8 mouse cellular contexts compared by ENCODE assay signal in the genomic region with DNA sequence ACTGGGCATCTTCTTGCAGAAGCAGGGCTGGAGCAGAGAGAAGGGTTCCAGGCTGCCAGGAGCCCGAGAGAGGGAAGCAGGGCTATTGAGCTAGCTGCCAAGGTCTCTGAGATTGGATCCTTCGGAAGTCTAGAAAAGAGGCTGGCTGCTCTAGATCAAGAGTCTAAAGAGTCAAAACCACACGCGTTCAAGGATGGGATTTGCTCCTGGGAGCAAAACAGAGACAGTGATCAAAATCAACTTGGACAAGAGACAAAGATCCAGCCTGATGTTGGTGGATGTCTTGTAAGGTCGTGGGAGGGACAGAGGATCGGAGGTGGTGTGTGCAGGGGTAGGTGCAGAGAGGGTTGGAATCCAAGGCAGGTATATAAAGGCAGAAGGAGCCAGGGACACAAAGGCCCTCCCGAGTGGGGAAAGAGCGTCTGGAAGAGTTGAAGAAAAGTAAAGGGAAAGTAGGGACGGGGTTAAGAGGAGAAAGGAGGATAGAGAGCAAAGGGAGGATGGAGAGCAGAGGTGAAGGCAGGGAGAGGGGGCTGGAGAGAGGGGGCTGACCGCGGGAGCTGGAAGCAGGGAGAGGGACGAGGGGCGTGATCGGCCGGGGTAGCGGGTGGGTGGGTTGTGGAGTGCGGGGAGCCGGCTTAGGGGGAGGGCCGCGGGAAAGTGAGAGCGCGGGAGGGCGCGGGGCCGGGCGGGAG. TPM values are rescaled to one million over a fixed set of nuclear protein-coding genes. Genes with fewer than 3 reads are reported as not detected.
DNase-seq lines count a peak whose midpoint lies in the region; ATAC-seq and TF ChIP-seq lines count a peak whose summit lies in the region.

No protein-coding gene starts in this region.

- whole genome bisulfite sequencing in lung, adult 2 months: 11% methylated on average over 25 of the region's 26 CpGs
- 10% methylated on average over 16 of the region's 26 CpGs for whole genome bisulfite sequencing in embryonic facial prominence, embryonic 11.5 days
- WGBS in intestine, embryonic 16.5 days: 16% methylated on average over 14 of the region's 26 CpGs
- WGBS in olfactory bulb, adult 2 months: 15% methylated on average over 24 of the region's 26 CpGs

- peak; percentile 35; the same call in 1 of the 2 replicates for ATAC-seq in embryonic facial prominence, embryonic 11.5 days (replicated peaks; ENCODE audit: insufficient number of reproducible peaks, low FRiP score, low TSS enrichment, low read depth)
- ATAC-seq in intestine, embryonic 16.5 days: peak; percentile 33

- peak overlapping the region; percentile 100 for H3K4me2 ChIP-seq in embryonic facial prominence, embryonic 11.5 days (ENCODE audit: low read depth, low read length)
- peak overlapping the region; percentile 99 for H3K4me2 ChIP-seq in intestine, embryonic 16.5 days (ENCODE audit: low read depth, low read length)

- peak overlapping the region; percentile 69 for H3K9ac ChIP-seq in embryonic facial prominence, embryonic 11.5 days (replicated peaks; ENCODE audit: low read length)
- peak overlapping the region; percentile 71 for H3K9ac ChIP-seq in intestine, embryonic 16.5 days (ENCODE audit: low read depth, low read length)

- H3K27me3 ChIP-seq in embryonic facial prominence, embryonic 11.5 days (ENCODE audit: control insufficient read depth, insufficient read depth, low read length): peaks cover 14% of the 10 kb centered on the region
- H3K27me3 ChIP-seq in intestine, embryonic 16.5 days (replicated peaks; ENCODE audit: control insufficient read depth, insufficient read depth, low read length): peaks cover 15% of the 10 kb centered on the region

- H3K9me3 ChIP-seq in embryonic facial prominence, embryonic 11.5 days (replicated peaks; ENCODE audit: control insufficient read depth, low read length): no peaks in the 10 kb centered on the region
- no peaks in the 10 kb centered on the region for H3K9me3 ChIP-seq in intestine, embryonic 16.5 days (ENCODE audit: control insufficient read depth, low read length)

- H3K36me3 ChIP-seq in embryonic facial prominence, embryonic 11.5 days (replicated peaks; ENCODE audit: control insufficient read depth, insufficient read depth, low read depth, low read length): no peaks in the 10 kb centered on the region
- H3K36me3 ChIP-seq in intestine, embryonic 16.5 days (ENCODE audit: control insufficient read depth, insufficient read depth, low read length): no peaks in the 10 kb centered on the region

- TF ChIP-seq CTCF in lung, adult 2 months (IDR thresholded peaks at IDR 0.05; ENCODE audit: insufficient read depth, low read length): no peak
- TF ChIP-seq CTCF in olfactory bulb, adult 2 months (IDR thresholded peaks at IDR 0.05; ENCODE audit: insufficient read depth, low read depth, low read length): no peak

- no peaks in the 10 kb centered on the region for H3K4me1 ChIP-seq in lung, adult 2 months (ENCODE audit: control insufficient read depth, insufficient read depth, low read length)
- no peaks in the 10 kb centered on the region for H3K4me1 ChIP-seq in embryonic facial prominence, embryonic 11.5 days (ENCODE audit: control insufficient read depth, insufficient read depth, low read length)
- H3K4me1 ChIP-seq in intestine, embryonic 16.5 days (ENCODE audit: control insufficient read depth, insufficient read depth, low read length): no peaks in the 10 kb centered on the region
- H3K4me1 ChIP-seq in olfactory bulb, adult 2 months (ENCODE audit: control insufficient read depth, insufficient read depth, low read length): no peaks in the 10 kb centered on the region

- no peak for TF ChIP-seq POLR2A in lung, adult 2 months (IDR thresholded peaks at IDR 0.05; ENCODE audit: borderline replicate concordance, extremely low read depth, low read depth, low read length)
- no peak for TF ChIP-seq POLR2A in olfactory bulb, adult 2 months (IDR thresholded peaks at IDR 0.05; ENCODE audit: insufficient read depth, low read depth, low read length)

- no peak for DNase-seq in lung, adult 2 months
- no peak for DNase-seq in lung, postnatal 36 days
- DNase-seq in embryonic facial prominence, embryonic 11.5 days (ENCODE audit: low spot score): no peak
- DNase-seq in right cerebral cortex, postnatal 4 days: no peak
- no peak for DNase-seq in thymus, postnatal 14 days
- no peak for DNase-seq in urinary bladder, postnatal 25 days (ENCODE audit: low spot score)

- peak overlapping the region; percentile 26 for H3K4me3 ChIP-seq in lung, adult 2 months (replicated peaks; ENCODE audit: extremely low read depth, low read depth, low read length)
- peak overlapping the region; percentile 72 for H3K4me3 ChIP-seq in embryonic facial prominence, embryonic 11.5 days (ENCODE audit: low read depth, low read length)
- H3K4me3 ChIP-seq in intestine, embryonic 16.5 days (ENCODE audit: low read length): peak overlapping the region; percentile 71
- H3K4me3 ChIP-seq in olfactory bulb, adult 2 months (ENCODE audit: insufficient read depth, low read depth, low read length): peak overlapping the region; percentile 83

- H3K27ac ChIP-seq in embryonic facial prominence, embryonic 11.5 days (replicated peaks; ENCODE audit: low read depth, low read length): no peak overlapping the region
- no peak overlapping the region for H3K27ac ChIP-seq in intestine, embryonic 16.5 days (ENCODE audit: low read length)
- no peak overlapping the region for H3K27ac ChIP-seq in olfactory bulb, adult 2 months (ENCODE audit: insufficient read depth, low read depth, low read length)

RNA-seq across cellular contexts. Expression of gene Tmem178, which starts 0.5 kb away (rescaled TPM):
- 18.5 and 20.7 TPM in 2 replicates for polyA plus RNA-seq in lung, adult 2 months (2012; rRNA removed)
- polyA plus RNA-seq in embryonic facial prominence, embryonic 11.5 days (2014; fragmentation: Nextera tagmentation; extraction: Ambion mirVana): 4.3 and 5.6 TPM in 2 replicates
- 1.4 and 1.6 TPM in 2 replicates for polyA plus RNA-seq in intestine, embryonic 16.5 days (2015; fragmentation: Nextera tagmentation; extraction: Ambion mirVana)
- not detected in 2 replicates for polyA plus RNA-seq in olfactory bulb, adult 2 months (2012; ENCODE audit: insufficient read depth, insufficient read length, low replicate concordance, missing spikeins)

Comparison
In these comparisons a context has a peak if more than half of its experiments do, and no peak if none do; other contexts are left out.
1. H3K4me3 ChIP-seq: peak in every context shown above with its lines; median percentile 83 in olfactory bulb, adult 2 months; 72 in embryonic facial prominence, embryonic 11.5 days; 71 in intestine, embryonic 16.5 days; 26 in lung, adult 2 months.